Mouse (Mus musculus): ENCODE measurements around the gene Snx27. TPM values are rescaled to one million over a fixed set of nuclear protein-coding genes. Genes with fewer than 3 reads are reported as not detected.

Gene Snx27
- total RNA-seq, 1 experiment: 33.1 TPM

DNA sequence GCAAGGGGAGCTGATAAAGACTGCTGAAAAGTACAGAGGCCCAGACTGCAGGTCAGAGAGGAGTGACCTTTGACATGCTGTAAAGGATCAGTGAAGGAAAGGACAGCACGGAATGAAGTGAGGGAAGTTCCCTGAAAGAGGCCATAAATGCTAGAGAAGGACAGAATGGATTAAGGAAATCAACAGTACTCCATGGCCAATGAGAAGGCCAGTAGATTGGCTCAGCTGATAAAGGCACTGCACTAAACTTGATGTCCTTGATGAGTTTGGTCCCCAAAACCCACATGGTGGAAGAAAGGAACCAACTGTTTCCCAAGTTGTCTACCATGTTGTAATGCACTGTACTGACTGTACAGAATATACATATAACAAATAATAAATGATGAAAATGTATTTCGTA, 55.8 kb downstream of the Snx27 start:
- Histone ChIP-seq H3K36me3 (ENCODE audit: control insufficient read depth, insufficient read depth, low read length, poor library complexity, severe bottlenecking) (peaks cover 4% of the 10 kb centered on the region), H3K4me1 (ENCODE audit: control insufficient read depth in 2 of 2, insufficient read depth in 2 of 2, low read length in 2 of 2, poor library complexity in 1 of 2) (no peaks in the 10 kb centered on the region; a peak in 1 of 4 replicates), H3K27ac (ENCODE audit: insufficient read depth, low read depth, low read length, poor library complexity, severe bottlenecking) (no peak overlapping the region), H3K9me3 (ENCODE audit: control insufficient read depth, insufficient read depth, low read depth, low read length) (no peaks in the 10 kb centered on the region), H3K9ac (ENCODE audit: insufficient read depth, low read depth, low read length, poor library complexity, severe bottlenecking) (no peak overlapping the region), H3K4me3 (ENCODE audit: insufficient read depth in 1 of 2, low read depth in 1 of 2, low read length in 2 of 2, poor library complexity in 1 of 2, severe bottlenecking in 1 of 2) (no peak overlapping the region)
- TF ChIP-seq CHD2 (IDR thresholded peaks at IDR 0.05; ENCODE audit: low read depth, low read length) (no peak), MAFK (IDR thresholded peaks at IDR 0.05; ENCODE audit: insufficient read depth, low read depth, low read length) (no peak)
- in situ Hi-C loops (cut with MboI; ENCODE audit: low sequenced_read_pairs in 2 of 2, unreplicated experiment in 2 of 2): no loop called here
- no peak for DNase-seq (ENCODE audit: low read depth, low spot score)

- H3K36me3 ChIP-seq (ENCODE audit: control insufficient read depth, insufficient read depth, low read length, poor library complexity, severe bottlenecking): peaks cover 8% of the 10 kb centered on the region
- H3K4me1 ChIP-seq (ENCODE audit: control insufficient read depth in 2 of 2, insufficient read depth in 2 of 2, low read length in 2 of 2, poor library complexity in 1 of 2): no peaks in the 10 kb centered on the region
- in situ Hi-C loops (cut with MboI; ENCODE audit: low sequenced_read_pairs in 2 of 2, unreplicated experiment in 2 of 2): no loop called here
- TF ChIP-seq ZNF384 (IDR thresholded peaks at IDR 0.05; ENCODE audit: low read depth, low read length) (no peak), ZC3H11A (IDR thresholded peaks at IDR 0.05; ENCODE audit: borderline replicate concordance, low read depth, low read length) (0 out of 2 replicates have a peak, but pooled peaks have one; percentile 17), HCFC1 (IDR thresholded peaks at IDR 0.05; ENCODE audit: borderline replicate concordance, insufficient read depth, low read length) (no peak)
- no peaks in the 10 kb centered on the region for H3K9me3 ChIP-seq (ENCODE audit: control insufficient read depth, insufficient read depth, low read depth, low read length)
- H3K4me3 ChIP-seq (ENCODE audit: insufficient read depth in 1 of 2, low read depth in 1 of 2, low read length in 2 of 2, poor library complexity in 1 of 2, severe bottlenecking in 1 of 2): no peak overlapping the region
- no peak overlapping the region for H3K27ac ChIP-seq (ENCODE audit: insufficient read depth, low read depth, low read length, poor library complexity, severe bottlenecking)
- no peak overlapping the region for H3K9ac ChIP-seq (ENCODE audit: insufficient read depth, low read depth, low read length, poor library complexity, severe bottlenecking)
- no peak for DNase-seq (ENCODE audit: low read depth, low spot score)
These were observed 75.9 kb downstream of the Snx27 start for GRCm38 (mm10) chr3:94506664-94507063.

DNA sequence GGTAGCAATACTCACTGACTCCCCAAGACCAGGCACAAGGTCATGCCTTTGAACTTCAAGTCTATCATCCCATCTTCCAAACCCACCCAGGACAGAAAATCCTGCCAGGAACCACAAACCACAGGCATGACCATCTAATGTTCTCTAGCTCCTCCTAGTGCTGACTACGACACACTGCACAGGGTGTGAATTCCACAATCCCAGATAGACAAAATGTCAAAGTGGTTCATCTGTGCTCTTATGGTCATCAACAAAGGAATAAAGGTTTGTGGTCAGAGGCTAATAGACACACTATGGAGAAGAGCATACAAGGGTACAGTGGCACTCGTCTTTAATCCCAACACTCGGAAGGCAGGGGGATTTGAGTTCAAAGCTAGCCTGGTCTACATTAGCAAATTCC, 80.3 kb downstream of the Snx27 start:
- Histone ChIP-seq H3K9me3 (ENCODE audit: control insufficient read depth, insufficient read depth, low read depth, low read length) (no peaks in the 10 kb centered on the region), H3K4me3 (ENCODE audit: insufficient read depth in 1 of 2, low read depth in 1 of 2, low read length in 2 of 2, poor library complexity in 1 of 2, severe bottlenecking in 1 of 2) (no peak overlapping the region), H3K36me3 (ENCODE audit: control insufficient read depth, insufficient read depth, low read length, poor library complexity, severe bottlenecking) (peaks cover 11% of the 10 kb centered on the region), H3K27ac (ENCODE audit: insufficient read depth, low read depth, low read length, poor library complexity, severe bottlenecking) (no peak overlapping the region), H3K9ac (ENCODE audit: insufficient read depth, low read depth, low read length, poor library complexity, severe bottlenecking) (no peak overlapping the region), H3K4me1 (ENCODE audit: control insufficient read depth in 2 of 2, insufficient read depth in 2 of 2, low read length in 2 of 2, poor library complexity in 1 of 2) (no peaks in the 10 kb centered on the region)
- in situ Hi-C loops (cut with MboI; ENCODE audit: low sequenced_read_pairs in 2 of 2, unreplicated experiment in 2 of 2): no loop called here
- TF ChIP-seq ZNF384 (IDR thresholded peaks at IDR 0.05; ENCODE audit: low read depth, low read length): no peak
- TF ChIP-seq ZC3H11A (IDR thresholded peaks at IDR 0.05; ENCODE audit: borderline replicate concordance, low read depth, low read length): no peak
- TF ChIP-seq HCFC1 (IDR thresholded peaks at IDR 0.05; ENCODE audit: borderline replicate concordance, insufficient read depth, low read length): no peak
- TF ChIP-seq MAFK (IDR thresholded peaks at IDR 0.05; ENCODE audit: insufficient read depth, low read depth, low read length): no peak
- DNase-seq (ENCODE audit: low read depth, low spot score): no peak

GRCm38 (mm10) chr3:94497162-94497561, 85.4 kb downstream of the Snx27 start:
- Histone ChIP-seq H3K36me3 (ENCODE audit: control insufficient read depth, insufficient read depth, low read length, poor library complexity, severe bottlenecking) (peaks cover 6% of the 10 kb centered on the region), H3K27ac (ENCODE audit: insufficient read depth, low read depth, low read length, poor library complexity, severe bottlenecking) (no peak overlapping the region), H3K4me3 (ENCODE audit: insufficient read depth in 1 of 2, low read depth in 1 of 2, low read length in 2 of 2, poor library complexity in 1 of 2, severe bottlenecking in 1 of 2) (no peak overlapping the region), H3K9me3 (ENCODE audit: control insufficient read depth, insufficient read depth, low read depth, low read length) (no peaks in the 10 kb centered on the region), H3K4me1 (ENCODE audit: control insufficient read depth in 2 of 2, insufficient read depth in 2 of 2, low read length in 2 of 2, poor library complexity in 1 of 2) (no peaks in the 10 kb centered on the region), H3K9ac (ENCODE audit: insufficient read depth, low read depth, low read length, poor library complexity, severe bottlenecking) (no peak overlapping the region)
- in situ Hi-C loops (cut with MboI; ENCODE audit: low sequenced_read_pairs in 2 of 2, unreplicated experiment in 2 of 2): no loop called here
- TF ChIP-seq ZC3H11A (IDR thresholded peaks at IDR 0.05; ENCODE audit: borderline replicate concordance, low read depth, low read length): no peak
- TF ChIP-seq MAFK (IDR thresholded peaks at IDR 0.05; ENCODE audit: insufficient read depth, low read depth, low read length): no peak
- TF ChIP-seq ZNF384 (IDR thresholded peaks at IDR 0.05; ENCODE audit: low read depth, low read length): no peak
- no peak for TF ChIP-seq HCFC1 (IDR thresholded peaks at IDR 0.05; ENCODE audit: borderline replicate concordance, insufficient read depth, low read length)
- no peak for TF ChIP-seq CHD2 (IDR thresholded peaks at IDR 0.05; ENCODE audit: low read depth, low read length)
- no peak for DNase-seq (ENCODE audit: low read depth, low spot score)

- H3K36me3 ChIP-seq (ENCODE audit: control insufficient read depth, insufficient read depth, low read length, poor library complexity, severe bottlenecking): no peaks in the 10 kb centered on the region
These were observed 94.9 kb downstream of the Snx27 start for GRCm38 (mm10) chr3:94487581-94487980.

More at GRCm38 (mm10) chr3:94487581-94487980, 94.9 kb downstream of the Snx27 start:
- Histone ChIP-seq H3K9me3 (ENCODE audit: control insufficient read depth, insufficient read depth, low read depth, low read length) (no peaks in the 10 kb centered on the region), H3K9ac (ENCODE audit: insufficient read depth, low read depth, low read length, poor library complexity, severe bottlenecking) (no peak overlapping the region), H3K4me1 (ENCODE audit: control insufficient read depth in 2 of 2, insufficient read depth in 2 of 2, low read length in 2 of 2, poor library complexity in 1 of 2) (peaks cover 2 to 8% of the 10 kb centered on the region in 2 experiments; a peak in 1 of 4 replicates), H3K4me3 (ENCODE audit: insufficient read depth in 1 of 2, low read depth in 1 of 2, low read length in 2 of 2, poor library complexity in 1 of 2, severe bottlenecking in 1 of 2) (no peak overlapping the region), H3K27ac (ENCODE audit: insufficient read depth, low read depth, low read length, poor library complexity, severe bottlenecking) (no peak overlapping the region)
- DNase-seq (ENCODE audit: low read depth, low spot score): no peak
- in situ Hi-C loops (cut with MboI; ENCODE audit: low sequenced_read_pairs in 2 of 2, unreplicated experiment in 2 of 2): no loop called here
- no peak for TF ChIP-seq MAFK (IDR thresholded peaks at IDR 0.05; ENCODE audit: insufficient read depth, low read depth, low read length)
- no peak for TF ChIP-seq HCFC1 (IDR thresholded peaks at IDR 0.05; ENCODE audit: borderline replicate concordance, insufficient read depth, low read length)
- TF ChIP-seq CHD2 (IDR thresholded peaks at IDR 0.05; ENCODE audit: low read depth, low read length): no peak
- TF ChIP-seq ZC3H11A (IDR thresholded peaks at IDR 0.05; ENCODE audit: borderline replicate concordance, low read depth, low read length): no peak
- no peak for TF ChIP-seq ZNF384 (IDR thresholded peaks at IDR 0.05; ENCODE audit: low read depth, low read length)

All from ES-E14 (cell line).